Mouse (Mus musculus) hindbrain, embryonic 12.5 days (tissue): ENCODE results near the gene Golgb1. TPM values are rescaled to one million over a fixed set of nuclear protein-coding genes. Genes with fewer than 3 reads are reported as not detected.

Experiments
- ATAC-seq: fragments of 200-750 bp; cut with Nextera tagmentation; 2 replicates; pipeline ENCODE4 v1.8.0; 2017; ENCODE audit warnings: moderate TSS enrichment; ENCODE audit not compliant: low FRiP score
- H3K27ac ChIP-seq: fragments of 300-500 bp; sonication (generic); 2 replicates; pipeline ENCODE4 v1.5.1; 2016; ENCODE audit warnings: mild to moderate bottlenecking
- H3K27me3 ChIP-seq: fragments of 300-500 bp; sonication (generic); 2 replicates; pipeline ENCODE4 v1.6.1; 2016; ENCODE audit warnings: mild to moderate bottlenecking
- H3K36me3 ChIP-seq: fragments of 300-500 bp; sonication (generic); 2 replicates; pipeline ENCODE4 v1.6.1; 2016; ENCODE audit warnings: mild to moderate bottlenecking
- H3K4me1 ChIP-seq: fragments of 300-500 bp; sonication (generic); 2 replicates; pipeline ENCODE4 v1.6.1; 2016
- H3K4me2 ChIP-seq: fragments of 300-500 bp; sonication (generic); replicated peaks from 2 replicates; pipeline ENCODE4 v1.6.1; 2016; ENCODE audit warnings: mild to moderate bottlenecking
- H3K4me3 ChIP-seq: fragments of 300-500 bp; sonication (generic); 2 replicates; pipeline ENCODE4 v1.5.1; 2016; ENCODE audit warnings: mild to moderate bottlenecking
- H3K9ac ChIP-seq: fragments of 300-500 bp; sonication (generic); 2 replicates; pipeline ENCODE4 v1.6.1; 2016; ENCODE audit warnings: mild to moderate bottlenecking, moderate library complexity
- H3K9me3 ChIP-seq: fragments of 300-500 bp; sonication (generic); replicated peaks from 2 replicates; pipeline ENCODE4 v1.6.1; 2016; ENCODE audit warnings: mild to moderate bottlenecking
- WGBS: fragments of 180-500 bp; shearing (Covaris S2); methylation state at CpG from one replicate; pipeline ENCODE4 v1.1.7; 2016; 5-methylcytosine and 5-hydroxymethylcytosine counted together
- polyA plus RNA-seq: library from polyadenylated mRNA; unstranded; fragments of >200 nt; fragmentation: Nextera tagmentation; extraction: Ambion mirVana; gene quantifications from 2 replicates; pipeline ENCODE4 v1.2.1, GENCODE M21; 2016

Gene Golgb1
- polyA plus RNA-seq, 1 experiment from 2014 or later, result 95.7 TPM

GRCm38 (mm10) chr16:36951029-36951428 is 76.1 kb downstream of the Golgb1 start:
- Histone ChIP-seq H3K4me2 (no peak overlapping the region), H3K36me3 (no peaks in the 10 kb centered on the region), H3K4me1 (no peaks in the 10 kb centered on the region), H3K27ac (no peak overlapping the region), H3K9me3 (no peaks in the 10 kb centered on the region), H3K27me3 (no peaks in the 10 kb centered on the region), H3K4me3 (no peak overlapping the region), H3K9ac (no peak overlapping the region)
- 37% methylated on average over 4 of the region's 4 CpGs for WGBS
- ATAC-seq, result no peak

DNA sequence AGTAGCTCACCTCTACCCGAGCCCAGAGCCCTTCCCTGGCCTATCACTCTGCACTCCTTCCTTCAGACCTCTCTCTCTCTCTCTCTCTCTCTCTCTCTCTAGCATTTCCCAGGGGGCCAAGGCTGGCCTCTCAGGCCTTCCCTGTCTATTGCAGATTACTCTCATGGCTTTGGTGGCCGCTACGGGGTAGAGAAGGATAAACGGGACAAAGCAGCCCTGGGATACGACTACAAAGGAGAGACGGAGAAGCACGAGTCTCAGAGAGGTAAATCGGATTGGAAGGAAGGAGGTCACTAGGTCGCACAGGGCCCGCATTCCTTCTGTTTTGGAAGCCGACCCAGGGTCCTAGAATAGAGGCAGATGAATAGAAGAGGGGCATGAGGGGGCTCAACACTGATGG is 80.2 kb downstream of the Golgb1 start:
- H3K27ac ChIP-seq, result no peak overlapping the region
- no peak for ATAC-seq

GRCm38 (mm10) chr16:36963415-36963814 is 88.5 kb downstream of the Golgb1 start:
- Histone ChIP-seq H3K9ac (no peak overlapping the region), H3K4me1 (no peaks in the 10 kb centered on the region), H3K27me3 (no peaks in the 10 kb centered on the region), H3K4me3 (no peak overlapping the region), H3K27ac (no peak overlapping the region), H3K9me3 (no peaks in the 10 kb centered on the region), H3K4me2 (no peak overlapping the region), H3K36me3 (no peaks in the 10 kb centered on the region)
- WGBS, result 89% methylated on average over 4 of the region's 4 CpGs
- ATAC-seq, result no peak

More for the DNA sequence above, 80.2 kb downstream of the Golgb1 start:
- no peaks in the 10 kb centered on the region for H3K27me3 ChIP-seq
- H3K9ac ChIP-seq, result no peak overlapping the region
- WGBS, result 53% methylated on average over 11 of the region's 11 CpGs
- H3K4me1 ChIP-seq, result no peaks in the 10 kb centered on the region
- no peaks in the 10 kb centered on the region for H3K36me3 ChIP-seq
- H3K9me3 ChIP-seq, result no peaks in the 10 kb centered on the region
- H3K4me3 ChIP-seq, result no peak overlapping the region
- H3K4me2 ChIP-seq, result no peak overlapping the region

DNA sequence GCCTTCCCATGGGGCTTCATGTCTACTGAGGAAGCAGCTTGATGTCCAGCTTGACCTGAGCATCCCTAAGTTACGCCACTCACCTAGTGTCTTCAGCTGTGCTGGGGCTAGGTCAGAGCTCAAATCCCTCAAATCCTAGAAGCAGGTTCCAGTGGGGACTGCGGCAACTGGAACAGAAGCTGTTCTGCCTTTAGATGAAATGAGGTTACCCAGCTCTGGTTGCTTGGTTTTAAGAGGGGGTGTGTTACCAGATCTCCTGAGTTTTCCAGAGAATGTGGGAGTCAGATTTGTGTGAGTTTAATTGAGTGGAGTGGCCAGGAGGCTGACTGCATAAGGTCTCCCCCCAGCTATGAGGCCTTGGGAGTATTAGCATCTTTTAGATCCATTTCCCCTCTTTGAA is 104.2 kb downstream of the Golgb1 start:
- H3K4me3 ChIP-seq, result no peak overlapping the region
- no peaks in the 10 kb centered on the region; the same call in 1 of the 2 replicates for H3K9me3 ChIP-seq
- WGBS, result 92% methylated on average over 2 of the region's 2 CpGs
- ATAC-seq, result no peak
- no peak overlapping the region for H3K27ac ChIP-seq
- H3K36me3 ChIP-seq, result no peaks in the 10 kb centered on the region
- H3K4me2 ChIP-seq, result no peak overlapping the region
- no peaks in the 10 kb centered on the region for H3K27me3 ChIP-seq
- H3K9ac ChIP-seq, result no peak overlapping the region
- no peaks in the 10 kb centered on the region for H3K4me1 ChIP-seq

Other genes with a start within 250 kb of the Golgb1 start
- gene Cd86, start 209.1 kb upstream of the Golgb1 start, polyA plus RNA-seq, result 1.7 and 2.0 TPM in 2 replicates
- gene Ildr1, start 181.2 kb upstream of the Golgb1 start, polyA plus RNA-seq, result 0.53 and 1.3 TPM in 2 replicates
- 3.0 and 6.6 TPM in 2 replicates for gene Slc15a2, start 90.2 kb upstream of the Golgb1 start, polyA plus RNA-seq
- 63.4 and 68.9 TPM in 2 replicates for gene Iqcb1, start 46.8 kb upstream of the Golgb1 start, polyA plus RNA-seq
- gene Eaf2, start 137 bp upstream of the Golgb1 start, polyA plus RNA-seq, result 1.2 TPM in 2 replicates
- 2.5 and 2.8 TPM in 2 replicates for gene Hcls1, start 59.8 kb downstream of the Golgb1 start, polyA plus RNA-seq
- 0.04 TPM in 1 of 2 replicates, not detected in the other for gene Fbxo40, start 115.3 kb downstream of the Golgb1 start, polyA plus RNA-seq
- 7.8 and 8.6 TPM in 2 replicates for gene Polq, start 136.6 kb downstream of the Golgb1 start, polyA plus RNA-seq